Mouse (Mus musculus): Measurements from ENCODE around the gene Thnsl2. TPM values are rescaled to one million over a fixed set of nuclear protein-coding genes. Genes with fewer than 3 reads are reported as not detected.

The Thnsl2 gene
- polyA plus RNA-seq, 1 experiment from 2014 or later: 69.9 TPM

DNA sequence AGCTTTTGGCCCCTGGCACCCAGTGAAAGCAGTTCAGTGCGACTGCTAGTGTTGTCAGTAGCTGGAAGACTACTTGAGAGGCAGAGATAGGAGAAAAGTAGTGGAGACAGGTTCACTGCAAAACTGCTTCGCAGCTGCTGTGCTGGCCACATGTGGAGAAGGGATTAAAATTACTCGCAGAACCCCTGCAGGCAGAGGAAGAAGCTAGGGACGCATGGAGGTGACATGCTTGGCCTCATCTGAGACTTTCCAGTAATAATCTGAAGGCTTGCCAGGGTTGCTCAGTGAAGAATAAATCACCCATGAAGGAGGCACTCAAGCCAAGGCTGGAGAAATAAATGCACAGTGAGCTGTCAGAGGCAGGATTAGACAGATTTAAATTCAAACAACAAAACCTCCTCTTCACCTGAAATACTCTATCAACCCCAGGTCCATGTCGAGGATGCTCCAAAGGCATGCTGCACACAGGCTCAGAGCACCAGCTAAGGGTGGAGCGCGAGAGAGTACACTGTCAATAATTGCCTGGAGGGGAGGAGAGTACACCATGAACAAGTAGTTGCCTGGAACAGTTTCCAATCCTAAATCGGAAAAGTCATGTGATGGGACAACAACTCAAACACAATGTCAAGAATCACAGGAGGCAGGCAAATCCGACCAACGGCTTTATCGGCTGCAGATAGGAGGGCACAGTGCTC lies 32.7 kb downstream of the Thnsl2 start:
- H3K27ac ChIP-seq (ENCODE audit: low read length): no peak overlapping the region
- WGBS: 55% methylated on average over 11 of the region's 11 CpGs
- ATAC-seq (ENCODE audit: low FRiP score, low TSS enrichment): no peak

GRCm38 (mm10) chr6:71106170-71106945 lies 37.9 kb downstream of the Thnsl2 start:
- no peak overlapping the region for H3K9ac ChIP-seq (replicated peaks; ENCODE audit: low read length)
- peaks cover 2% of the 10 kb centered on the region; the same call in 1 of the 2 replicates for H3K4me1 ChIP-seq (ENCODE audit: insufficient read depth, low read length)
- ATAC-seq (ENCODE audit: low FRiP score, low TSS enrichment): peak; percentile 51; the same call in 1 of the 2 replicates
- H3K4me2 ChIP-seq (replicated peaks; ENCODE audit: low read depth, low read length): no peak overlapping the region
- H3K9me3 ChIP-seq (ENCODE audit: low read length): no peaks in the 10 kb centered on the region
- no peak overlapping the region for H3K27ac ChIP-seq (ENCODE audit: low read length)
- H3K4me3 ChIP-seq (ENCODE audit: low read length): no peak overlapping the region
- WGBS: 64% methylated on average over 19 of the region's 19 CpGs
- H3K27me3 ChIP-seq (ENCODE audit: insufficient read depth, low read length): no peaks in the 10 kb centered on the region
- H3K36me3 ChIP-seq (ENCODE audit: insufficient read depth, low read length): no peaks in the 10 kb centered on the region

More for the DNA sequence above, 32.7 kb downstream of the Thnsl2 start:
- Histone ChIP-seq H3K9me3 (ENCODE audit: low read length) (no peaks in the 10 kb centered on the region), H3K4me3 (ENCODE audit: low read length) (no peak overlapping the region), H3K4me1 (ENCODE audit: insufficient read depth, low read length) (peaks cover 7% of the 10 kb centered on the region; the same call in 1 of the 2 replicates), H3K27me3 (ENCODE audit: insufficient read depth, low read length) (no peaks in the 10 kb centered on the region), H3K9ac (replicated peaks; ENCODE audit: low read length) (no peak overlapping the region), H3K4me2 (replicated peaks; ENCODE audit: low read depth, low read length) (no peak overlapping the region), H3K36me3 (ENCODE audit: insufficient read depth, low read length) (no peaks in the 10 kb centered on the region)

DNA sequence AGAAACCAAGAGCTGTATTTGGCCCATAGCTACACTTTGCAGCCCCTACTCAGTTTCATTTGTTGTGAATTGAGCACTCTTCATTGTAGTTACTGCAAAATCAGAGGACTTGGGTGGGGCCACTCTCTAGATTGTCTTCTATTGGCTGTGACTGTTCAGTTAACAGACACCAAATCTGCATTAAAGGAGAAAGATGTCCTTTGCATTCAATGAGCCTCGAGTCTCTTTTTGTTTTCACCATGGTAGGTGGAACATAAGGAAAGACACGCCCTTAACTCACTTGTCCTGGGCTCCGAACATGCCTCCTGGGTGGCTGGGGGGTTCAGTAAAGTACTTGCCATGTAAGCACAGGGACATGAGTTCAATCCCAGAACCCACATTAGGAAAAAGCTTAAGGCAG lies 48.1 kb downstream of the Thnsl2 start:
- 85% methylated on average over 3 of the region's 3 CpGs for WGBS
- no peak overlapping the region for H3K4me3 ChIP-seq (ENCODE audit: low read length)
- no peak overlapping the region for H3K27ac ChIP-seq (ENCODE audit: low read length)
- no peak for ATAC-seq (ENCODE audit: low FRiP score, low TSS enrichment)
- no peak overlapping the region for H3K9ac ChIP-seq (replicated peaks; ENCODE audit: low read length)
- H3K4me1 ChIP-seq (ENCODE audit: insufficient read depth, low read length): no peaks in the 10 kb centered on the region
- no peaks in the 10 kb centered on the region for H3K9me3 ChIP-seq (ENCODE audit: low read length)
- H3K27me3 ChIP-seq (ENCODE audit: insufficient read depth, low read length): no peaks in the 10 kb centered on the region
- H3K4me2 ChIP-seq (replicated peaks; ENCODE audit: low read depth, low read length): no peak overlapping the region
- no peaks in the 10 kb centered on the region for H3K36me3 ChIP-seq (ENCODE audit: insufficient read depth, low read length)

GRCm38 (mm10) chr6:71094693-71095092 lies 49.5 kb downstream of the Thnsl2 start:
- ATAC-seq (ENCODE audit: low FRiP score, low TSS enrichment): no peak
- Histone ChIP-seq H3K27ac (ENCODE audit: low read length) (no peak overlapping the region), H3K4me3 (ENCODE audit: low read length) (no peak overlapping the region), H3K9me3 (ENCODE audit: low read length) (no peaks in the 10 kb centered on the region), H3K27me3 (ENCODE audit: insufficient read depth, low read length) (no peaks in the 10 kb centered on the region), H3K4me2 (replicated peaks; ENCODE audit: low read depth, low read length) (no peak overlapping the region), H3K36me3 (ENCODE audit: insufficient read depth, low read length) (no peaks in the 10 kb centered on the region), H3K9ac (replicated peaks; ENCODE audit: low read length) (no peak overlapping the region), H3K4me1 (ENCODE audit: insufficient read depth, low read length) (no peaks in the 10 kb centered on the region)
- 70% methylated on average over 5 of the region's 5 CpGs for WGBS

DNA sequence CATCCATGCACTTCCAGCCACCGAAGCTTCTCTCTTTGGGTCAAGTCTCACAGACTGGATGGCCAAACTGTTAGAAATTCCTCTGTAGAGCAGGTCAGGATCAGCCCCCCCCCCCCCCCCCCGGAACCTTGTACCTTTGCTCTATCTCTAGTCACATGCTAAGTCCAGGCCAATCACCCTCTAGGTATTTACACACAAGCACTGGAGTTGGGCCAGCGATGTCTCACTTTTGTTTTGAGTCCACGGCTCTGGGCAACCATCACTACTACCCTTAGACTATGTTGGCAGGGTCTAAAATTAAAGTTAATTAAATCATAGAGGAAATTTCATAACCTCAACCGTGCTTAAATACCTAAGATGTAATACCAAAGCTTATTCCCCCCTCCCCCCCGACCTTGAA lies 50.6 kb downstream of the Thnsl2 start:
- Histone ChIP-seq H3K36me3 (ENCODE audit: insufficient read depth, low read length) (no peaks in the 10 kb centered on the region), H3K4me3 (ENCODE audit: low read length) (no peak overlapping the region), H3K27me3 (ENCODE audit: insufficient read depth, low read length) (no peaks in the 10 kb centered on the region), H3K9ac (replicated peaks; ENCODE audit: low read length) (no peak overlapping the region), H3K4me1 (ENCODE audit: insufficient read depth, low read length) (peaks cover 7% of the 10 kb centered on the region; the same call in 1 of the 2 replicates), H3K27ac (ENCODE audit: low read length) (no peak overlapping the region), H3K4me2 (replicated peaks; ENCODE audit: low read depth, low read length) (no peak overlapping the region), H3K9me3 (ENCODE audit: low read length) (no peaks in the 10 kb centered on the region)
- no peak for ATAC-seq (ENCODE audit: low FRiP score, low TSS enrichment)
- WGBS: 90% methylated on average over 5 of the region's 6 CpGs

GRCm38 (mm10) chr6:71090475-71090874 lies 53.8 kb downstream of the Thnsl2 start:
- Histone ChIP-seq H3K4me2 (replicated peaks; ENCODE audit: low read depth, low read length) (no peak overlapping the region), H3K9ac (replicated peaks; ENCODE audit: low read length) (no peak overlapping the region), H3K4me1 (ENCODE audit: insufficient read depth, low read length) (peaks cover 7% of the 10 kb centered on the region; the same call in 1 of the 2 replicates), H3K4me3 (ENCODE audit: low read length) (no peak overlapping the region), H3K9me3 (ENCODE audit: low read length) (no peaks in the 10 kb centered on the region), H3K27ac (ENCODE audit: low read length) (no peak overlapping the region), H3K36me3 (ENCODE audit: insufficient read depth, low read length) (no peaks in the 10 kb centered on the region), H3K27me3 (ENCODE audit: insufficient read depth, low read length) (no peaks in the 10 kb centered on the region)
- WGBS: 54% methylated on average over 5 of the region's 5 CpGs
- ATAC-seq (ENCODE audit: low FRiP score, low TSS enrichment): no peak

DNA sequence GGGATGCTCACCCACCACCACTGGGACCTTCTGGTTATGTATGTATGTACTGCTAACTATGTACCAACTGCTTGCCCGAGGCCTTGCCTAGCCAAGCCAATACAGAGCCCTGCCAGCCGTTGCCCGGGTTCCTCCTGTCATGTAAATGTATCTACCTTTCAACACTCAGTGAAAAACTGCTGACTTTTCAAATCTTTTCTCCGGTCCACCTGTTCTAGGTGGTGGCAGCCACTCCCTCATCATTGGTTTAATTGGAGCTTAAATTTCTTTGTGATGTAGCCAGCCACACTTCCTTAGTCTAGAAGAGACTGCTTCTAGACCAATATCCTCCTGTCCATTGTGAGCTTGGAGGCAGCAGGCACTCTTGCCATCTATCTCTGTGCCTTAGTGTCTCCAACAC lies 54.5 kb downstream of the Thnsl2 start:
- H3K4me1 ChIP-seq (ENCODE audit: insufficient read depth, low read length): peaks cover 7% of the 10 kb centered on the region; the same call in 1 of the 2 replicates
- no peak overlapping the region for H3K27ac ChIP-seq (ENCODE audit: low read length)
- H3K27me3 ChIP-seq (ENCODE audit: insufficient read depth, low read length): no peaks in the 10 kb centered on the region
- ATAC-seq (ENCODE audit: low FRiP score, low TSS enrichment): no peak
- no peaks in the 10 kb centered on the region for H3K36me3 ChIP-seq (ENCODE audit: insufficient read depth, low read length)
- H3K4me3 ChIP-seq (ENCODE audit: low read length): no peak overlapping the region
- WGBS: 70% methylated on average over 4 of the region's 4 CpGs
- no peaks in the 10 kb centered on the region for H3K9me3 ChIP-seq (ENCODE audit: low read length)
- no peak overlapping the region for H3K4me2 ChIP-seq (replicated peaks; ENCODE audit: low read depth, low read length)
- H3K9ac ChIP-seq (replicated peaks; ENCODE audit: low read length): no peak overlapping the region

DNA sequence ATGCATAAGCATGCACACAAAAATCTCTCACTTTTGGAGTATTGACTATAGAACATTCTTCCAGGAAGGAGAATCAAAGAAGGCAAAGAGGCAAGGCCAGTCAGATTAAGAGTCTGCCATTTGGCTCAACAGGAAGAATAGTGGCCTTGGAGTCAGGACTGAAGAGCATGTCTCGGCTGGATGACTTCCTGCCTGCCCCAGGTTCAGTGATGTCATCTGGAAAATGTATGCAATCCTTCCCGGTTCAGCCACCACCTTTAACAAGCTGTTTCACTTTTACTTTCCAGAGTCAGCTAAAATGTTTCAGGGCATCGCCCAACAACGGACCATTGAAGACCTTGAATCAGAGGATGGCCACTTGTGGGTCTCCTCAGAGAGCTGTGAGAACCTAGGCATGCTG lies 55.2 kb downstream of the Thnsl2 start:
- H3K36me3 ChIP-seq (ENCODE audit: insufficient read depth, low read length): no peaks in the 10 kb centered on the region
- H3K27me3 ChIP-seq (ENCODE audit: insufficient read depth, low read length): no peaks in the 10 kb centered on the region
- H3K9ac ChIP-seq (replicated peaks; ENCODE audit: low read length): no peak overlapping the region
- WGBS: 39% methylated on average over 4 of the region's 4 CpGs
- H3K4me1 ChIP-seq (ENCODE audit: insufficient read depth, low read length): peaks cover 7% of the 10 kb centered on the region; the same call in 1 of the 2 replicates
- ATAC-seq (ENCODE audit: low FRiP score, low TSS enrichment): peak; percentile 61; the same call in 1 of the 2 replicates
- H3K4me2 ChIP-seq (replicated peaks; ENCODE audit: low read depth, low read length): no peak overlapping the region
- H3K4me3 ChIP-seq (ENCODE audit: low read length): no peak overlapping the region
- H3K27ac ChIP-seq (ENCODE audit: low read length): 0 out of 2 replicates have a peak overlapping the region, but pooled peaks have one; percentile 16
- no peaks in the 10 kb centered on the region for H3K9me3 ChIP-seq (ENCODE audit: low read length)

GRCm38 (mm10) chr6:71083441-71083840 lies 60.8 kb downstream of the Thnsl2 start:
- Histone ChIP-seq H3K36me3 (ENCODE audit: insufficient read depth, low read length) (no peaks in the 10 kb centered on the region), H3K27me3 (ENCODE audit: insufficient read depth, low read length) (no peaks in the 10 kb centered on the region), H3K9ac (replicated peaks; ENCODE audit: low read length) (no peak overlapping the region), H3K4me1 (ENCODE audit: insufficient read depth, low read length) (no peaks in the 10 kb centered on the region), H3K4me2 (replicated peaks; ENCODE audit: low read depth, low read length) (no peak overlapping the region), H3K27ac (ENCODE audit: low read length) (no peak overlapping the region), H3K9me3 (ENCODE audit: low read length) (no peaks in the 10 kb centered on the region), H3K4me3 (ENCODE audit: low read length) (no peak overlapping the region)
- ATAC-seq (ENCODE audit: low FRiP score, low TSS enrichment): no peak
- 90% methylated on average over 7 of the region's 7 CpGs for WGBS

- no peak for ATAC-seq (ENCODE audit: low FRiP score, low TSS enrichment)
- H3K4me1 ChIP-seq (ENCODE audit: insufficient read depth, low read length): no peaks in the 10 kb centered on the region
These were observed 62.2 kb downstream of the Thnsl2 start for GRCm38 (mm10) chr6:71082084-71082483.

More at GRCm38 (mm10) chr6:71082084-71082483, 62.2 kb downstream of the Thnsl2 start:
- no peak overlapping the region for H3K9ac ChIP-seq (replicated peaks; ENCODE audit: low read length)
- H3K4me2 ChIP-seq (replicated peaks; ENCODE audit: low read depth, low read length): no peak overlapping the region
- no peaks in the 10 kb centered on the region for H3K36me3 ChIP-seq (ENCODE audit: insufficient read depth, low read length)
- H3K27ac ChIP-seq (ENCODE audit: low read length): no peak overlapping the region
- no peak overlapping the region for H3K4me3 ChIP-seq (ENCODE audit: low read length)
- no peaks in the 10 kb centered on the region for H3K27me3 ChIP-seq (ENCODE audit: insufficient read depth, low read length)
- WGBS: 50% methylated on average over 11 of the region's 11 CpGs
- no peaks in the 10 kb centered on the region for H3K9me3 ChIP-seq (ENCODE audit: low read length)
